Mouse (Mus musculus): ENCODE data around the gene Ppara.

DNA sequence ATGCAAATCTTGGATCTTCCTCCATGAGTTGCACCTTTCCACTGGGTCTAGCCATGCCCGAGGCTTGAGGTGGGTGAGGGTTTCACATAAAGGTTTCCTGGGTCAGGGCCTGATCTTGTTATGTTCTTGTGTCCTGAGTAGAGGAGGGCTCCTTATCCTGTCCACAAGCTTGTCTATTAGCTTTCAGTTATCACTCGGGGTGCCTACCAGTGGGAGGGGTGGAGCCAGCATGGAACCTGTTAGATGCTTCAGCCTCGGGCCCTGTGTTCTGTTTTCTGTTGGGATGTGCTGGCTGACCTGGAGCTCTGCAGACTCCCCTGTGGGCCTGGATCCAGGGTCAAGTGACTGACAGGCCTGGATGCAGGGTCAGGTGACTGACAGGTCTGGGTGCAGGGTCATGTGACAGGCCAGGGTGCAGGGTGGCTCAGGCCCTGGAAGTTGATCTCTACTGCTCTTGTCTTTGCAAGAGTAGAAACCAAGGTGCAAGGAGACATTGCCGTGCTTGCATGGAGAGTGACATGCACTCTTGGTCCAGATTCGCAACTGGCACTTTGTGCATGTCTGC lies 107.1 kb downstream of the Ppara start:
- TF ChIP-seq EP300 (IDR thresholded peaks at IDR 0.05; ENCODE audit: low read depth) (no peak), CTCF (IDR thresholded peaks at IDR 0.05; ENCODE audit: low read depth) (no peak)

Data from heart, postnatal 0 days (tissue).